Mouse (Mus musculus): ENCODE measurements around the gene Tnmd. TPM values are rescaled to one million over a fixed set of nuclear protein-coding genes. Genes with fewer than 3 reads are reported as not detected.

Tnmd gene
- 0.24 TPM in 1 of 2 replicates, not detected in the other for polyA plus RNA-seq (2015; fragmentation: Nextera tagmentation; extraction: Ambion mirVana)

- 88% methylated on average over 5 of the region's 5 CpGs for WGBS
- H3K9me3 ChIP-seq: no peaks in the 10 kb centered on the region
- no peak within 1 kb of the TSS for H3K4me2 ChIP-seq (replicated peaks)
- H3K9ac ChIP-seq (replicated peaks): no peak within 1 kb of the TSS
- H3K27me3 ChIP-seq: no peaks in the 10 kb centered on the region
- H3K36me3 ChIP-seq: no peaks in the 10 kb centered on the region
- no peaks in the 10 kb centered on the region for H3K4me1 ChIP-seq
- ATAC-seq (replicated peaks): no peak
- no peak within 1 kb of the TSS for H3K4me3 ChIP-seq
- no peak within 1 kb of the TSS for H3K27ac ChIP-seq (replicated peaks)
These were observed at the start of gene Tnmd for GRCm38 (mm10) chrX:133850680-133851079. Gene Tnmd (plus strand): TSS chrX:133850980.

- Histone ChIP-seq H3K27me3 (no peaks in the 10 kb centered on the region), H3K4me2 (replicated peaks) (no peak overlapping the region), H3K4me1 (no peaks in the 10 kb centered on the region), H3K4me3 (no peak overlapping the region), H3K9ac (replicated peaks) (no peak overlapping the region), H3K9me3 (no peaks in the 10 kb centered on the region), H3K27ac (replicated peaks) (no peak overlapping the region), H3K36me3 (no peaks in the 10 kb centered on the region)
- 86% methylated on average over 4 of the region's 4 CpGs for WGBS
- no peak for ATAC-seq (replicated peaks)
These were observed 2.9 kb downstream of the Tnmd start for GRCm38 (mm10) chrX:133853637-133854036.

GRCm38 (mm10) chrX:133869743-133870142 lies 19.0 kb downstream of the Tnmd start:
- Histone ChIP-seq H3K36me3 (no peaks in the 10 kb centered on the region), H3K27me3 (no peaks in the 10 kb centered on the region), H3K4me2 (replicated peaks) (no peak overlapping the region), H3K27ac (replicated peaks) (no peak overlapping the region), H3K9me3 (no peaks in the 10 kb centered on the region), H3K4me1 (no peaks in the 10 kb centered on the region), H3K4me3 (no peak overlapping the region), H3K9ac (replicated peaks) (no peak overlapping the region)
- 93% methylated on average over 6 of the region's 6 CpGs for WGBS
- ATAC-seq (replicated peaks): no peak

GRCm38 (mm10) chrX:133887308-133887707 lies 36.5 kb downstream of the Tnmd start:
- Histone ChIP-seq H3K9ac (replicated peaks) (no peak overlapping the region), H3K27ac (replicated peaks) (no peak overlapping the region), H3K4me2 (replicated peaks) (no peak overlapping the region), H3K36me3 (no peaks in the 10 kb centered on the region), H3K9me3 (no peaks in the 10 kb centered on the region), H3K4me1 (no peaks in the 10 kb centered on the region), H3K27me3 (no peaks in the 10 kb centered on the region), H3K4me3 (no peak overlapping the region)
- 93% methylated on average over 3 of the region's 3 CpGs for WGBS
- no peak for ATAC-seq (replicated peaks)

- WGBS: 92% methylated on average over 5 of the region's 5 CpGs
- Histone ChIP-seq H3K36me3 (no peaks in the 10 kb centered on the region), H3K4me2 (replicated peaks) (no peak overlapping the region), H3K9me3 (no peaks in the 10 kb centered on the region), H3K27me3 (no peaks in the 10 kb centered on the region), H3K9ac (replicated peaks) (no peak overlapping the region), H3K27ac (replicated peaks) (no peak overlapping the region), H3K4me1 (no peaks in the 10 kb centered on the region), H3K4me3 (no peak overlapping the region)
- ATAC-seq (replicated peaks): no peak
These were observed 37.3 kb downstream of the Tnmd start for GRCm38 (mm10) chrX:133888111-133888510.

- Histone ChIP-seq H3K27me3 (no peaks in the 10 kb centered on the region), H3K27ac (replicated peaks) (peak within 1 kb of the TSS; percentile 83), H3K9ac (replicated peaks) (peak within 1 kb of the TSS; percentile 75), H3K9me3 (no peaks in the 10 kb centered on the region), H3K36me3 (peaks cover 4% of the 10 kb centered on the region; the same call in 1 of the 2 replicates), H3K4me2 (replicated peaks) (peak within 1 kb of the TSS; percentile 44), H3K4me1 (peaks cover 3% of the 10 kb centered on the region; the same call in 1 of the 2 replicates), H3K4me3 (peak within 1 kb of the TSS; percentile 61)
- ATAC-seq (replicated peaks): peak; percentile 98
- WGBS: 24% methylated on average over 33 of the region's 33 CpGs
These were observed 47.3 kb downstream of the Tnmd start, which contains the start of gene Tspan6 for GRCm38 (mm10) chrX:133898014-133898542. Gene Tspan6 (minus strand): TSS chrX:133898429.

- no peaks in the 10 kb centered on the region for H3K4me1 ChIP-seq
- no peak for ATAC-seq (replicated peaks)
- H3K4me3 ChIP-seq: no peak within 1 kb of the TSS
- no peak within 1 kb of the TSS for H3K27ac ChIP-seq (replicated peaks)
- 56% methylated on average over 3 of the region's 3 CpGs for WGBS
- no peak within 1 kb of the TSS for H3K4me2 ChIP-seq (replicated peaks)
- H3K9me3 ChIP-seq: no peaks in the 10 kb centered on the region
- H3K27me3 ChIP-seq: no peaks in the 10 kb centered on the region
- H3K36me3 ChIP-seq: no peaks in the 10 kb centered on the region
- no peak within 1 kb of the TSS for H3K9ac ChIP-seq (replicated peaks)
These were observed 57.5 kb downstream of the Tnmd start, which contains the start of gene Srpx2 for GRCm38 (mm10) chrX:133908261-133908660. Gene Srpx2 (plus strand): TSS chrX:133908426.

- Histone ChIP-seq H3K4me3 (no peak overlapping the region), H3K36me3 (no peaks in the 10 kb centered on the region), H3K4me2 (replicated peaks) (no peak overlapping the region), H3K9ac (replicated peaks) (no peak overlapping the region), H3K27ac (replicated peaks) (no peak overlapping the region), H3K9me3 (no peaks in the 10 kb centered on the region), H3K27me3 (no peaks in the 10 kb centered on the region), H3K4me1 (no peaks in the 10 kb centered on the region)
- WGBS: 30% methylated on average over 10 of the region's 10 CpGs
- no peak for ATAC-seq (replicated peaks)
These were observed 60.8 kb downstream of the Tnmd start for GRCm38 (mm10) chrX:133911397-133912103.

GRCm38 (mm10) chrX:133913006-133913405 lies 62.2 kb downstream of the Tnmd start:
- 81% methylated on average over 3 of the region's 3 CpGs for WGBS
- no peak overlapping the region for H3K4me2 ChIP-seq (replicated peaks)
- H3K27me3 ChIP-seq: no peaks in the 10 kb centered on the region
- no peak overlapping the region for H3K27ac ChIP-seq (replicated peaks)
- H3K4me1 ChIP-seq: no peaks in the 10 kb centered on the region
- H3K9ac ChIP-seq (replicated peaks): no peak overlapping the region
- H3K36me3 ChIP-seq: no peaks in the 10 kb centered on the region
- H3K4me3 ChIP-seq: no peak overlapping the region
- H3K9me3 ChIP-seq: no peaks in the 10 kb centered on the region
- no peak for ATAC-seq (replicated peaks)

GRCm38 (mm10) chrX:133914219-133914618 lies 63.4 kb downstream of the Tnmd start:
- no peak overlapping the region for H3K4me2 ChIP-seq (replicated peaks)
- no peak overlapping the region for H3K27ac ChIP-seq (replicated peaks)
- H3K36me3 ChIP-seq: no peaks in the 10 kb centered on the region
- no peak for ATAC-seq (replicated peaks)
- H3K9ac ChIP-seq (replicated peaks): no peak overlapping the region
- 79% methylated on average over 7 of the region's 7 CpGs for WGBS
- H3K4me1 ChIP-seq: no peaks in the 10 kb centered on the region
- H3K4me3 ChIP-seq: no peak overlapping the region
- no peaks in the 10 kb centered on the region for H3K27me3 ChIP-seq
- no peaks in the 10 kb centered on the region for H3K9me3 ChIP-seq
